In the genomic region with DNA sequence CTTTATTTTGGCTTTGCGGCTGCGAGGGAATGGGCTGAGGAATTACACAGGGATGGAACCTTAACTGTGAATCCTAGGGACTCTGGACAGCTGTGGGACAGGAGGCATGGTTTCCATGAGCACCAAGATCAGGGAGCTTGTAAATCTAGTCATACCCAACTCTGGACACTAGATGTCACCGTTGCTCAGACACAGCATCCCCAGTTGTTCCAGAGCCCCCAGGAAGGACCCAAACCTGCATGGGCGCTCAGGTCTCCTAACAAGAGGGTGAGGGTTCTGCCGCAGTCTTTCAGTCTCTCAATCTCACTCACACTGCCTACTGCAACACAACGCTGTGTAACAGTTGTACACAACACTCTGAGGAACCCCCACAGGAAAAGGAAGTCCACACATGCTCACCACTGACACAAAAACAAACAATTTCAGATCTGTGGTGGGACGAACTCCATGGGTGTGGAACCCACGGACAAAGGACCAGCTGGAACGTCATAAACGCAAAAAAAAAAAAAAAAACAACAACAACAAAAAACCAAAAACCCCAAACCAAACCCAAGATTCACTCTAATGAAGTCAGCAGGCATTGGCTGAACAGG, we compare ENCODE assay signal across 8 mouse cellular contexts. TPM values are rescaled to one million over a fixed set of nuclear protein-coding genes. Genes with fewer than 3 reads are reported as not detected.
DNase-seq lines count a peak whose midpoint lies in the region; ATAC-seq and TF ChIP-seq lines count a peak whose summit lies in the region.

No protein-coding gene starts in this region.

- TF ChIP-seq CTCF in liver, postnatal 0 days (IDR thresholded peaks at IDR 0.05; ENCODE audit: low read depth), result peak; percentile 74

- no peak for ATAC-seq in limb, embryonic 11.5 days (ENCODE audit: insufficient number of reproducible peaks, low FRiP score, low TSS enrichment, low read depth)
- peak; percentile 33; the same call in 1 of the 2 replicates for ATAC-seq in hindbrain, embryonic 11.5 days (ENCODE audit: low FRiP score)
- peak; percentile 43 for ATAC-seq in liver, postnatal 0 days
- peak; percentile 45; the same call in 1 of the 2 replicates for ATAC-seq in neural tube, embryonic 15.5 days (ENCODE audit: low FRiP score)

- H3K4me1 ChIP-seq in limb, embryonic 11.5 days (ENCODE audit: control insufficient read depth, insufficient read depth, low read length), result no peaks in the 10 kb centered on the region
- no peaks in the 10 kb centered on the region for H3K4me1 ChIP-seq in limb, embryonic 10.5 days
- no peaks in the 10 kb centered on the region for H3K4me1 ChIP-seq in hindbrain, embryonic 11.5 days (replicated peaks; ENCODE audit: control insufficient read depth, insufficient read depth, low read length)
- no peaks in the 10 kb centered on the region for H3K4me1 ChIP-seq in liver, postnatal 0 days (ENCODE audit: insufficient read depth)
- no peaks in the 10 kb centered on the region for H3K4me1 ChIP-seq in neural tube, embryonic 15.5 days

- no peaks in the 10 kb centered on the region for H3K27me3 ChIP-seq in limb, embryonic 11.5 days (ENCODE audit: control insufficient read depth, insufficient read depth, low read length)
- 0 out of 2 replicates have a peak, but pooled peaks cover 3% of the 10 kb centered on the region for H3K27me3 ChIP-seq in limb, embryonic 10.5 days (ENCODE audit: low read depth, poor library complexity, severe bottlenecking)
- H3K27me3 ChIP-seq in hindbrain, embryonic 11.5 days (ENCODE audit: control insufficient read depth, insufficient read depth, low read length), result no peaks in the 10 kb centered on the region
- no peaks in the 10 kb centered on the region for H3K27me3 ChIP-seq in liver, postnatal 0 days (ENCODE audit: insufficient read depth, low read length)
- no peaks in the 10 kb centered on the region for H3K27me3 ChIP-seq in neural tube, embryonic 15.5 days (replicated peaks)

- DNase-seq in limb, embryonic 11.5 days (ENCODE audit: low spot score), result peak; percentile 52
- DNase-seq in limb, embryonic 10.5 days (ENCODE audit: low spot score), result no peak
- DNase-seq in brain, adult 2 months (ENCODE audit: low read depth, low spot score), result peak; percentile 73
- peak; percentile 73 for DNase-seq in hindbrain, embryonic 11.5 days (ENCODE audit: low spot score)
- peak; percentile 31 for DNase-seq in liver, postnatal 0 days
- no peak for DNase-seq in urinary bladder, postnatal 36 days (ENCODE audit: low spot score in 2 of 2)
- no peak for DNase-seq in layer of hippocampus, postnatal 14 days (ENCODE audit: low spot score in 2 of 2)

- WGBS in limb, embryonic 11.5 days, result 57% methylated on average over 10 of the region's 10 CpGs
- WGBS in limb, embryonic 10.5 days, result 58% methylated on average over 10 of the region's 10 CpGs
- 60% methylated on average over 10 of the region's 10 CpGs for WGBS in hindbrain, embryonic 11.5 days
- WGBS in liver, postnatal 0 days (ENCODE audit: insufficient replicate concordance), result 34% methylated on average over 10 of the region's 10 CpGs
- WGBS in neural tube, embryonic 15.5 days, result 58% methylated on average over 10 of the region's 10 CpGs

- no peaks in the 10 kb centered on the region for H3K9me3 ChIP-seq in limb, embryonic 11.5 days (ENCODE audit: control insufficient read depth, low read length)
- H3K9me3 ChIP-seq in limb, embryonic 10.5 days (replicated peaks), result no peaks in the 10 kb centered on the region
- no peaks in the 10 kb centered on the region for H3K9me3 ChIP-seq in hindbrain, embryonic 11.5 days (ENCODE audit: control insufficient read depth, low read length)
- no peaks in the 10 kb centered on the region for H3K9me3 ChIP-seq in liver, postnatal 0 days (ENCODE audit: low read length)
- H3K9me3 ChIP-seq in neural tube, embryonic 15.5 days (replicated peaks), result no peaks in the 10 kb centered on the region

- H3K27ac ChIP-seq in limb, embryonic 11.5 days (replicated peaks; ENCODE audit: low read depth, low read length), result no peak overlapping the region
- H3K27ac ChIP-seq in limb, embryonic 10.5 days, result no peak overlapping the region
- H3K27ac ChIP-seq in hindbrain, embryonic 11.5 days (ENCODE audit: low read depth, low read length), result no peak overlapping the region
- no peak overlapping the region for H3K27ac ChIP-seq in liver, postnatal 0 days (ENCODE audit: low read depth)
- H3K27ac ChIP-seq in neural tube, embryonic 15.5 days (replicated peaks), result no peak overlapping the region

- H3K9ac ChIP-seq in limb, embryonic 11.5 days (ENCODE audit: low read length), result no peak overlapping the region
- no peak overlapping the region for H3K9ac ChIP-seq in hindbrain, embryonic 11.5 days (ENCODE audit: low read depth, low read length)
- no peak overlapping the region for H3K9ac ChIP-seq in liver, postnatal 0 days (replicated peaks)
- no peak overlapping the region for H3K9ac ChIP-seq in neural tube, embryonic 15.5 days (replicated peaks)

- no peak overlapping the region for H3K4me2 ChIP-seq in limb, embryonic 11.5 days (ENCODE audit: low read depth, severe bottlenecking)
- H3K4me2 ChIP-seq in hindbrain, embryonic 11.5 days (replicated peaks; ENCODE audit: low read depth, low read length), result no peak overlapping the region
- H3K4me2 ChIP-seq in liver, postnatal 0 days (ENCODE audit: low read depth, low read length), result no peak overlapping the region
- no peak overlapping the region for H3K4me2 ChIP-seq in neural tube, embryonic 15.5 days

- no peak for TF ChIP-seq EP300 in liver, postnatal 0 days (IDR thresholded peaks at IDR 0.05; ENCODE audit: low read depth)

- H3K4me3 ChIP-seq in limb, embryonic 11.5 days (ENCODE audit: low read depth, low read length), result no peak overlapping the region
- no peak overlapping the region for H3K4me3 ChIP-seq in limb, embryonic 10.5 days
- H3K4me3 ChIP-seq in hindbrain, embryonic 11.5 days (ENCODE audit: low read depth, low read length), result no peak overlapping the region
- H3K4me3 ChIP-seq in liver, postnatal 0 days (ENCODE audit: low read depth, low read length), result no peak overlapping the region
- no peak overlapping the region for H3K4me3 ChIP-seq in neural tube, embryonic 15.5 days (replicated peaks)

- H3K36me3 ChIP-seq in limb, embryonic 11.5 days (ENCODE audit: control insufficient read depth, insufficient read depth, low read length), result no peaks in the 10 kb centered on the region
- peaks cover 45% of the 10 kb centered on the region for H3K36me3 ChIP-seq in limb, embryonic 10.5 days
- no peaks in the 10 kb centered on the region for H3K36me3 ChIP-seq in hindbrain, embryonic 11.5 days (ENCODE audit: control insufficient read depth, insufficient read depth, low read length)
- peaks cover 42% of the 10 kb centered on the region for H3K36me3 ChIP-seq in liver, postnatal 0 days (replicated peaks; ENCODE audit: insufficient read depth, low read length)
- H3K36me3 ChIP-seq in neural tube, embryonic 15.5 days, result peaks cover 37% of the 10 kb centered on the region

RNA-seq across cellular contexts. Expression of gene Ccdc13, which starts 7.4 kb away (rescaled TPM):
- 0.35 and 0.37 TPM in 2 replicates for polyA plus RNA-seq in limb, embryonic 11.5 days (2014; fragmentation: Nextera tagmentation; extraction: Ambion mirVana)
- polyA plus RNA-seq in limb, embryonic 10.5 days (2016; fragmentation: Nextera tagmentation; extraction: Ambion mirVana), result 0.36 and 0.38 TPM in 2 replicates
- polyA plus RNA-seq in hindbrain, embryonic 11.5 days (2014; fragmentation: Nextera tagmentation; extraction: Ambion mirVana), result 2.4 and 4.0 TPM in 2 replicates
- polyA plus RNA-seq in liver, postnatal 0 days (2015; fragmentation: Nextera tagmentation; extraction: Ambion mirVana), result not detected in 2 replicates
- 2.1 and 4.0 TPM in 2 replicates for polyA plus RNA-seq in neural tube, embryonic 15.5 days (2015; fragmentation: Nextera tagmentation; extraction: Ambion mirVana)
- 1 to 10 TPM; 8.3 to 9.4 TPM for total RNA-seq in layer of hippocampus, postnatal 14 days (2021)

RNA-seq across cellular contexts. Expression of gene Higd1a, which starts 11.5 kb away (rescaled TPM):
- polyA plus RNA-seq in limb, embryonic 11.5 days (2014; fragmentation: Nextera tagmentation; extraction: Ambion mirVana), result 149 and 155 TPM in 2 replicates
- polyA plus RNA-seq in limb, embryonic 10.5 days (2016; fragmentation: Nextera tagmentation; extraction: Ambion mirVana), result 174 and 201 TPM in 2 replicates
- polyA plus RNA-seq in hindbrain, embryonic 11.5 days (2014; fragmentation: Nextera tagmentation; extraction: Ambion mirVana), result 149 and 158 TPM in 2 replicates
- polyA plus RNA-seq in liver, postnatal 0 days (2015; fragmentation: Nextera tagmentation; extraction: Ambion mirVana), result 126 and 134 TPM in 2 replicates
- 149 and 169 TPM in 2 replicates for polyA plus RNA-seq in neural tube, embryonic 15.5 days (2015; fragmentation: Nextera tagmentation; extraction: Ambion mirVana)
- 100 to 1,000 TPM in 1 of 2 experiments, 10 to 100 TPM in 1; 96.5 to 101 TPM for total RNA-seq in layer of hippocampus, postnatal 14 days (2021)

RNA-seq across cellular contexts. Expression of gene Ackr2, which starts 51.5 kb away (rescaled TPM):
- 0.17 and 0.21 TPM in 2 replicates for polyA plus RNA-seq in limb, embryonic 11.5 days (2014; fragmentation: Nextera tagmentation; extraction: Ambion mirVana)
- polyA plus RNA-seq in limb, embryonic 10.5 days (2016; fragmentation: Nextera tagmentation; extraction: Ambion mirVana), result 0.16 TPM in 1 of 2 replicates, not detected in the other
- polyA plus RNA-seq in hindbrain, embryonic 11.5 days (2014; fragmentation: Nextera tagmentation; extraction: Ambion mirVana), result 1.2 and 1.4 TPM in 2 replicates
- 1.0 and 1.1 TPM in 2 replicates for polyA plus RNA-seq in liver, postnatal 0 days (2015; fragmentation: Nextera tagmentation; extraction: Ambion mirVana)
- polyA plus RNA-seq in neural tube, embryonic 15.5 days (2015; fragmentation: Nextera tagmentation; extraction: Ambion mirVana), result 1.5 and 1.7 TPM in 2 replicates
- total RNA-seq in layer of hippocampus, postnatal 14 days (2021), result 1 to 10 TPM; 2.6 to 4.2 TPM

RNA-seq across cellular contexts. Expression of gene Hhatl, which starts 54.3 kb away (rescaled TPM):
- polyA plus RNA-seq in limb, embryonic 11.5 days (2014; fragmentation: Nextera tagmentation; extraction: Ambion mirVana), result not detected in 2 replicates
- polyA plus RNA-seq in limb, embryonic 10.5 days (2016; fragmentation: Nextera tagmentation; extraction: Ambion mirVana), result not detected in 2 replicates
- not detected in 2 replicates for polyA plus RNA-seq in hindbrain, embryonic 11.5 days (2014; fragmentation: Nextera tagmentation; extraction: Ambion mirVana)
- 0.73 TPM in 1 of 2 replicates, not detected in the other for polyA plus RNA-seq in liver, postnatal 0 days (2015; fragmentation: Nextera tagmentation; extraction: Ambion mirVana)
- polyA plus RNA-seq in neural tube, embryonic 15.5 days (2015; fragmentation: Nextera tagmentation; extraction: Ambion mirVana), result 0.38 and 0.64 TPM in 2 replicates
- 1 to 10 TPM; 7.5 to 8.3 TPM for total RNA-seq in layer of hippocampus, postnatal 14 days (2021)

Comparison
In these comparisons a context has a peak if more than half of its experiments do, and no peak if none do; other contexts are left out.
1. DNase-seq: peak in limb, embryonic 11.5 days (single experiment), brain, adult 2 months (single experiment), hindbrain, embryonic 11.5 days (single experiment) and liver, postnatal 0 days (single experiment); none in limb, embryonic 10.5 days (single experiment), urinary bladder, postnatal 36 days (0 of 2) and layer of hippocampus, postnatal 14 days (0 of 2).